Mouse (Mus musculus) lung, embryonic 14.5 days (tissue): Measurements from ENCODE around the gene Grin2b. TPM values are rescaled to one million over a fixed set of nuclear protein-coding genes. Genes with fewer than 3 reads are reported as not detected.

ENCODE experiments used
- ATAC-seq: fragments of 200-750 bp; cut with Nextera tagmentation; 2 replicates; pipeline ENCODE4 v1.8.0; 2017; ENCODE audit warnings: mild to moderate bottlenecking, moderate TSS enrichment, moderate library complexity; ENCODE audit not compliant: insufficient read depth
- DNase-seq: peaks from one replicate; pipeline ENCODE4 v3.0.0-alpha.2; 2015
- H3K27ac ChIP-seq: fragments of 300-500 bp; sonication (generic); 2 replicates; pipeline ENCODE4 v1.5.1; 2014; ENCODE audit warnings: low read depth, mild to moderate bottlenecking, moderate library complexity
- H3K27me3 ChIP-seq: fragments of 300-500 bp; sonication (generic); 2 replicates; pipeline ENCODE4 v1.6.1; 2014; ENCODE audit warnings: low read length, control low read depth; ENCODE audit not compliant: insufficient read depth
- H3K36me3 ChIP-seq: fragments of 300-500 bp; sonication (generic); 2 replicates; pipeline ENCODE4 v1.6.1; 2014; ENCODE audit warnings: control low read depth; ENCODE audit not compliant: insufficient read depth
- H3K4me1 ChIP-seq: fragments of 300-500 bp; sonication (generic); 2 replicates; pipeline ENCODE4 v1.6.1; 2014; ENCODE audit warnings: antibody characterized with exemption, control low read depth; ENCODE audit not compliant: insufficient read depth
- H3K4me2 ChIP-seq: fragments of 300-500 bp; sonication (generic); 2 replicates; pipeline ENCODE4 v1.6.1; 2014; ENCODE audit warnings: mild to moderate bottlenecking
- H3K4me3 ChIP-seq: fragments of 300-500 bp; sonication (generic); 2 replicates; pipeline ENCODE4 v1.5.1; 2014; ENCODE audit warnings: low read depth, low read length
- H3K9ac ChIP-seq: fragments of 300-500 bp; sonication (generic); 2 replicates; pipeline ENCODE4 v1.6.1; 2014
- H3K9me3 ChIP-seq: fragments of 300-500 bp; sonication (generic); 2 replicates; pipeline ENCODE4 v1.6.1; 2016; ENCODE audit warnings: low read depth, low read length, control low read depth
- CTCF ChIP-seq: IDR thresholded peaks from 2 replicates; pipeline ENCODE4 v1.5.1; 2016; ENCODE audit warnings: antibody characterized with exemption, low read depth
- WGBS: fragments of 180-500 bp; shearing (Covaris S2); extraction: QIAGEN DNeasy Blood & Tissue Kit; methylation state at CpG from one replicate; pipeline ENCODE4 v1.1.7; 2014; 5-methylcytosine and 5-hydroxymethylcytosine counted together
- polyA plus RNA-seq: library from polyadenylated mRNA; unstranded; fragments of >200 nt; fragmentation: Nextera tagmentation; extraction: Ambion mirVana; gene quantifications from 2 replicates; pipeline ENCODE4 v1.2.1, GENCODE M21; 2014

Gene Grin2b
- polyA plus RNA-seq, 1 experiment from 2014 or later, result 0.82 TPM

DNA sequence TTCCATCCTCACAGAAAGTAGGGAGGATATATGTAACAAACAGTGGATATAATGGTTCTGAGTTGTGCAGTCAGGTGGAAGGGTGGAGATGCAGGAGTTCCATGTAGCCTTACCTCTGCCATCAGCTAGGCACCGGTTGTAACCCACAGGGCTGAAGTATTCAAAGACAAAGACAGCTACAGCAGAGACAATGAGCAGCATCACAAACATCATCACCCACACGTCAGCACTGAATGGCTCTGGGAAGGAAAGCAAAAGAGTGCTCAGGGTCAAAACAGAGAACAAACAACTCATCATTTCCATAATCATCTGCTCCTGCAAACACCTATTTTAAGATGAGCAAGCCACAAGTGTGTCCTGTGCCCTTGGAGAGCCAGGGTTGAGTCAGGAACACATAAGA lies 398.6 kb downstream of the Grin2b start:
- Histone ChIP-seq H3K4me1 (no peaks in the 10 kb centered on the region), H3K4me2 (no peak overlapping the region), H3K27ac (no peak overlapping the region), H3K27me3 (no peaks in the 10 kb centered on the region), H3K4me3 (no peak overlapping the region), H3K9me3 (no peaks in the 10 kb centered on the region), H3K36me3 (no peaks in the 10 kb centered on the region), H3K9ac (no peak overlapping the region)
- TF ChIP-seq CTCF, result no peak
- ATAC-seq, result no peak
- no peak for DNase-seq
- 70% methylated on average over 2 of the region's 2 CpGs for WGBS

DNA sequence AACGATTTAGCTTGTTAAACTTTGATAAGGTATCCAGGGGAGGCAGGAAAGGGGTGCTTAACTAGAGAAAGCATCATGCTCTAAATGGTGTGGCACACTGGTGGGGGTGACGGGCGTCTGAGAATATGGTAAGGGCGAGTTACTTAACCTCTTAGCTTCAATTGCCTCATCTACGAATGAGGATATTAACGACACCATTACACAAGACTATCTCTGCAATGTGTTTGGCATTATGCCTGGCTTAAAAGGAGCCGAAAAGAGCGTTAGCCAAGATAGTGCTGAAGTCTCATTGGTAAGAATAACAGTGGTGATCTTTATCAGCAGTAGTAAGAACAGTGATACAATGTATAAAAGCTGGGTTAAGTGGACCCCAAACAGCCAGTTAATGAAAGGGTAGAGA lies 405.7 kb downstream of the Grin2b start:
- 48% methylated on average over 8 of the region's 8 CpGs for WGBS
- H3K36me3 ChIP-seq, result no peaks in the 10 kb centered on the region
- H3K4me3 ChIP-seq, result no peak overlapping the region
- H3K9me3 ChIP-seq, result no peaks in the 10 kb centered on the region
- no peak overlapping the region for H3K9ac ChIP-seq
- no peak for TF ChIP-seq CTCF
- no peak overlapping the region for H3K27ac ChIP-seq
- DNase-seq (peak; percentile 72), ATAC-seq (0 out of 2 replicates have a peak, but pooled peaks have one; percentile 35)
- no peak overlapping the region for H3K4me2 ChIP-seq
- H3K4me1 ChIP-seq, result no peaks in the 10 kb centered on the region
- no peaks in the 10 kb centered on the region for H3K27me3 ChIP-seq

DNA sequence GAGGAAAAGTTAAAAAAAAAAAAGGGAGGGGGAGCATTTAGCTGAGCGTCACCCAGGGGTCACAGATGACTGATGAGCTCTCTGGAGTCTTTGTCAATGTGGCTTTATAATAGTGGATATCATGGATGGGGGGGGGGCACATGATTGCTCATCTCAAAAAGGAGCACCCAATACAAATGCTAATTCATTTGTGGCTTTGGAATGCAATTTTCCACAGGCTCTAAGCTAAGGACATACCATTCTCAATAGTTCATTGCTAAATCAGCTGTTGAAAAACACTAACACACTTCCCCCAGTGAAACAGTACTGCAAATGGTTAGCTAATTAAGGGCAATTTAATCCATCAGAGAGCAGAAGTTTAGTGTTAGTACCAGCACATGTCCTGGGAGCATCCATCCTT lies 414.6 kb downstream of the Grin2b start:
- no peak for TF ChIP-seq CTCF
- H3K4me3 ChIP-seq, result no peak overlapping the region
- no peaks in the 10 kb centered on the region for H3K9me3 ChIP-seq
- 37% methylated on average over 1 of the region's 1 CpGs for WGBS
- no peaks in the 10 kb centered on the region for H3K36me3 ChIP-seq
- no peak overlapping the region for H3K4me2 ChIP-seq
- no peaks in the 10 kb centered on the region for H3K4me1 ChIP-seq
- H3K9ac ChIP-seq, result no peak overlapping the region
- no peak overlapping the region for H3K27ac ChIP-seq
- no peaks in the 10 kb centered on the region for H3K27me3 ChIP-seq
- DNase-seq, result no peak
- ATAC-seq, result no peak

DNA sequence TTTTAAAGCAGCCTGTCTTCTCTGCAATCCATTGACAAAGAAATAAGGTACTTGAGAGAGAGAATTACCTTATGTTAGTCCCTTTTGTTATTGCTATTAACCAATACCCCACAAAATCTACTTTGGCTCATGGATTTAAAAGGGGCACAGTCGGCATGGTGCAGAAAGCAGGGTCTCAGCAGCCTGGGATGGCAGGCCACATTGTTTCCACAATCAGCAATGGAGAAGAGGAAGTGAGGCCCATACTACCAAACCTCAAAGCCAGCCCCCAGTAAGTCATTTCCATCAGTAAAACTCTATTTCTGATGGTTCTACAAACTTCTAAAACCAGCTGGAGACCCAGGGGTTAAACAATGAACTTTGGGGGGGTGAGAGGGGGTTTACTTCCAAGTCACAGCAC lies 417.2 kb downstream of the Grin2b start:
- Histone ChIP-seq H3K9me3 (no peaks in the 10 kb centered on the region), H3K36me3 (no peaks in the 10 kb centered on the region), H3K4me2 (no peak overlapping the region), H3K27me3 (no peaks in the 10 kb centered on the region), H3K4me3 (no peak overlapping the region), H3K9ac (no peak overlapping the region), H3K4me1 (no peaks in the 10 kb centered on the region), H3K27ac (no peak overlapping the region)
- ATAC-seq (no peak), DNase-seq (no peak)
- TF ChIP-seq CTCF, result no peak
- WGBS, result 58% methylated on average over 1 of the region's 1 CpGs

DNA sequence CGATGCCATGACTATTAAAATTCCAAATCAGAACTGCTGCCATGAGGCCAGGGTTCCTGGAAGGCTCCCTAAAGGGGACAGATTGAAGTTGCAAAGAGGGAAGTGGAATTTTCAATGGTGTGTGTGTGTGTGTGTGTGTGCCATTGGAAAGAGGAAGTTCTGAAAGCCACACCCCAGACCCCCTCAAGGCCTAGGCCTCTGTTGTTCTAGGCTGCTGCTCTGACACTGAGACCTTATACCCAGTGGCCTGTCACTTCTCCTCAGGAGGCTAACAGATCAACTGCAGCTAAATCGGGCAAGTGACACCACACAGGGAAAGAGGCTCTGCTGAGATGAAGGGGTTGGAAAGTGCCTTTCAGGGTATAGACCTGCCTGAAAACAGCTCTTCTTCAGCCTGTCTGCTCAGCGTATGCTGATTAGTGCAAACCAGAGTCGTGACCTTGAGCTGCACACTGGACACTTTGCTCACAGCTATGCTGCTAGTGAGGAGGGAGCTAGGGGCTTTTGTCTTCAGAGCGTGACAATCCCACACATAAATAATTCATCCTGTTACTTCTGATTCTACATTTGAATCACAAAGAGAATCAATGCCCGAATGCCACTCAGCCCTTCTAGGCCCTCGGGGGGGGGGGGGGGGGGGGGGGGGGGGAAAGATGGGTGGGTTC lies 424.8 kb downstream of the Grin2b start:
- H3K27ac ChIP-seq, result no peak overlapping the region

GRCm38 (mm10) chr6:135745606-135746005 lies 427.7 kb downstream of the Grin2b start:
- 62% methylated on average over 2 of the region's 2 CpGs for WGBS
- Histone ChIP-seq H3K9ac (no peak overlapping the region), H3K4me2 (no peak overlapping the region), H3K4me3 (no peak overlapping the region), H3K9me3 (no peaks in the 10 kb centered on the region), H3K27me3 (no peaks in the 10 kb centered on the region), H3K4me1 (no peaks in the 10 kb centered on the region), H3K27ac (no peak overlapping the region), H3K36me3 (no peaks in the 10 kb centered on the region)
- ATAC-seq, result no peak
- TF ChIP-seq CTCF, result no peak
- no peak for DNase-seq

More for the DNA sequence above, 424.8 kb downstream of the Grin2b start:
- Histone ChIP-seq H3K27me3 (no peaks in the 10 kb centered on the region), H3K4me2 (no peak overlapping the region), H3K4me3 (no peak overlapping the region), H3K9me3 (no peaks in the 10 kb centered on the region), H3K36me3 (no peaks in the 10 kb centered on the region), H3K4me1 (no peaks in the 10 kb centered on the region), H3K9ac (no peak overlapping the region)
- TF ChIP-seq CTCF, result no peak
- WGBS, result 79% methylated on average over 6 of the region's 7 CpGs
- DNase-seq, result no peak
- no peak for ATAC-seq

GRCm38 (mm10) chr6:135734227-135734732 lies 439.0 kb downstream of the Grin2b start:
- no peaks in the 10 kb centered on the region; the same call in 1 of the 2 replicates for H3K9me3 ChIP-seq
- no peak overlapping the region for H3K9ac ChIP-seq
- no peaks in the 10 kb centered on the region for H3K36me3 ChIP-seq
- no peaks in the 10 kb centered on the region for H3K27me3 ChIP-seq
- no peaks in the 10 kb centered on the region for H3K4me1 ChIP-seq
- no peak for TF ChIP-seq CTCF
- DNase-seq, result no peak
- no peak for ATAC-seq
- H3K27ac ChIP-seq, result no peak overlapping the region
- no peak overlapping the region for H3K4me2 ChIP-seq
- 88% methylated on average over 4 of the region's 4 CpGs for WGBS
- no peak overlapping the region for H3K4me3 ChIP-seq
